In genomic region chr9:34525695-34526094, GRCm38 (mm10) we compare ENCODE assay signal across 22 mouse cellular contexts. TPM values are rescaled to one million over a fixed set of nuclear protein-coding genes. Genes with fewer than 3 reads are reported as not detected.
"Had no signal": no experiment of that assay in that cellular context is flagged by ENCODE, and none has a peak within 500 bp of the region (broad histone marks: within the 10 kb centered on the region; RNA-seq: fewer than 3 reads in every experiment).

No protein-coding gene starts in this region.

- H3K9ac ChIP-seq: liver, embryonic 13.5 days; midbrain, embryonic 12.5 days; midbrain, embryonic 15.5 days; neural tube, embryonic 13.5 days; stomach, embryonic 15.5 days had no signal

- H3K9me3 ChIP-seq: liver, embryonic 13.5 days; midbrain, embryonic 12.5 days; midbrain, embryonic 15.5 days; neural tube, embryonic 13.5 days; stomach, embryonic 15.5 days had no signal

- H3K27me3 ChIP-seq: liver, embryonic 13.5 days; midbrain, embryonic 12.5 days; midbrain, embryonic 15.5 days; neural tube, embryonic 13.5 days; stomach, embryonic 15.5 days had no signal

- H3K36me3 ChIP-seq: liver, embryonic 13.5 days; midbrain, embryonic 12.5 days; midbrain, embryonic 15.5 days; neural tube, embryonic 13.5 days; stomach, embryonic 15.5 days had no signal

- H3K27ac ChIP-seq: left cerebral cortex, adult 2 months; liver, embryonic 13.5 days; midbrain, embryonic 12.5 days; midbrain, embryonic 15.5 days; neural tube, embryonic 13.5 days; stomach, embryonic 15.5 days had no signal

- DNase-seq: kidney, adult 9 months; layer of hippocampus, postnatal 36 days; liver, embryonic 13.5 days; lung, postnatal 10 days; lung, postnatal 4 days; retina, postnatal 1 day; right cerebral cortex, postnatal 25 days; spleen, adult 18-20 months; thymus, postnatal 25 days had no signal

- H3K4me2 ChIP-seq: liver, embryonic 13.5 days; midbrain, embryonic 12.5 days; midbrain, embryonic 15.5 days; neural tube, embryonic 13.5 days; stomach, embryonic 15.5 days had no signal

- H3K4me3 ChIP-seq: left cerebral cortex, adult 2 months; liver, embryonic 13.5 days; midbrain, embryonic 12.5 days; midbrain, embryonic 15.5 days; myocyte; neural tube, embryonic 13.5 days; stomach, embryonic 15.5 days had no signal

- H3K4me1 ChIP-seq: liver, embryonic 13.5 days; midbrain, embryonic 12.5 days; midbrain, embryonic 15.5 days; neural tube, embryonic 13.5 days; stomach, embryonic 15.5 days had no signal

- ATAC-seq: inflammation-experienced regulatory T-cells, adult 6 months; intestine, embryonic 16.5 days; midbrain, embryonic 15.5 days had no signal

RNA-seq across cellular contexts. Expression of gene Kirrel3, which starts 40.0 kb away (rescaled TPM):
- total RNA-seq: megakaryocyte progenitor cell, adult 5-6 weeks; megakaryocyte-erythroid progenitor cell, adult 5-6 weeks; monocyte, adult 5-6 weeks; neutrophil, adult 5-6 weeks had no signal
- polyA plus RNA-seq: liver, adult 2 months had no signal
